Mouse (Mus musculus): ENCODE measurements around the gene Cct7.

DNA sequence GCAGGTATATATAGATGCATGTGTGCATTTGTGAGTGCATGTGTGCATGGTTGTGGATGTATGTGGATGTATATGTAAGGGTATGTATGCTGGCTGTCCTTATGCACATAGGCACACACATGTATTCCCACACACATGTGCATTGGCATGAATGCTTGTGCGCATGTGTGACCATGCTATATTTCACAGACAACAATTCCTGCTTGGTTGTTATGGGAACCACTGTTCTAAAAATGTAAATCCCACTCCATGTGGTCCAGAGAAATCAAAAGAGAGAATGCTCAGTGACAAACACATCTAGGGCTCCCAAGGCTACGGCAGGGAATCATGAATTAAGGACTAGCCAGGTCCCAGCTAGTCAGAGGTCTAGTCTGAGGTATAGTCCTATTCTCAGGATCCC lies 53.6 kb downstream of the Cct7 start:
- TF ChIP-seq CTCF (IDR thresholded peaks at IDR 0.05; ENCODE audit: low read depth, low read length) (no peak), POLR2A (IDR thresholded peaks at IDR 0.05; ENCODE audit: borderline replicate concordance, low read depth, low read length) (no peak)

Measured in bone marrow macrophage, adult 2 months (primary cell).